Mouse (Mus musculus) ES-Bruce4 (cell line): ENCODE data around the gene Fhit.

Source experiments
- CTCF ChIP-seq: IDR thresholded peaks from one replicate; pipeline ENCODE4 v1.8.1; 2011; ENCODE audit warnings: low read depth, low read length
- EP300 ChIP-seq: IDR thresholded peaks from 2 replicates; pipeline ENCODE4 v1.6.1; 2011; ENCODE audit warnings: low read depth, low read length; ENCODE audit not compliant: insufficient read depth
- POLR2A ChIP-seq: IDR thresholded peaks from one replicate; pipeline ENCODE4 v1.8.1; 2011; ENCODE audit warnings: low read length; ENCODE audit not compliant: insufficient read depth

DNA sequence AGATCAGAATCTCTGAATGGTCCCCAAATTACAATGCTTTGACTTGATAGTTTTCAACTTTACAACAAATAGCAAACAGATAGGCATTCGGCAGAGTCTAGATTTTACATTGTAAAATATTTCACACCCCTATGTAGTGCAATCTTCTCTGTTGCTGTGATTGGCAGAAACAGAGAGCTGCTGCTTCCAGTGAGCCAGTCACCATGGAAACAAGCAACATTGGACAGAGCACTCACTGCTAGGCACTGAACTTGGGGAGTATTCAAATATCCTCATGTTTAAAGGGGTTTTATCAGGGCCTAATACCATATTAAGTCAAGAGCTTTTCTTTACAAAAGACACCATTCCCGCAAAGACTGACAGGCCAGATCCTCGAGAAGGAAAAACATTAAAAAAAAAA is 1187.4 kb downstream of the Fhit start:
- no peak for TF ChIP-seq POLR2A
- no peak for TF ChIP-seq CTCF
- no peak for TF ChIP-seq EP300
